Mouse (Mus musculus) cerebellum, adult 11 months (tissue): ENCODE results near the gene Rin2.

Experiments
- DNase-seq: peaks from one replicate; pipeline ENCODE4 v3.0.0; 2022

Rin2 gene

DNA sequence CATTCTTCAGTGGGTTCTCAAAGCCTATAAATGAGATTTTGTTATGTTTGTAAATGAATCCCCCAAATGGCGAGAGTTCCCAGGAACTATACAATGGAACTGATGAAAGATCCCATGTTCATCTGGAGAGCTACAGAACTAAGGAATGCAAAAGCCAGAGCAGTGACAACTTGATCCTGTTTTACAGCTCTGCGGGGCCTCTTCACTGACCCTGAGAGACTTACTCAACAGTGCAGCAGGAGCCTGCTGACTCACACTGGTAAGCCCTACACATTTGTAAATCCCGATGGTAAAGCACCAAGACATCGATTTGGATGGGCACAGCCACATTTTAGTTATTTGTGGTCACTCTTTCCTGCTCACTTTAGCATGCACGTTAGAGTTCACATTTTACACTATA is 62.2 kb downstream of the Rin2 start:
- DNase-seq: no peak

DNA sequence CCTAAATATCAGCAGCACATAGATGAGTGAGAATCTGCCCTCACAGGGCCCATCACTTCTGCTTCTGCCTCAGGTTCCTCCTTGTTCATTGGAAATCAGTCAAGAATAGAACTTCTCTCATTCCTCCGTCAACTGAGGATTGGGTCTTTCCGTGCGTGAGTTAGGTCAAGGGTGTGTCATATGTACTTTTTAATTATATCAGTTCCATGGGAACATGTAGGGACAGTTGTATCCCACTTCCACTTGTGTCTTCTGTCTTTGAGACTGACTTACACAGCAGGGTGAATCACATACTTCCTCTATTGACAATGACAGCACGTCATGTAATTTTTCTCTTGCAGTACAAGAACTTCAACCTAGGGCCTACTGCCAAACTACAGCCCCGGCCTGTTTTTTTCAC is 65.7 kb downstream of the Rin2 start:
- no peak for DNase-seq

DNA sequence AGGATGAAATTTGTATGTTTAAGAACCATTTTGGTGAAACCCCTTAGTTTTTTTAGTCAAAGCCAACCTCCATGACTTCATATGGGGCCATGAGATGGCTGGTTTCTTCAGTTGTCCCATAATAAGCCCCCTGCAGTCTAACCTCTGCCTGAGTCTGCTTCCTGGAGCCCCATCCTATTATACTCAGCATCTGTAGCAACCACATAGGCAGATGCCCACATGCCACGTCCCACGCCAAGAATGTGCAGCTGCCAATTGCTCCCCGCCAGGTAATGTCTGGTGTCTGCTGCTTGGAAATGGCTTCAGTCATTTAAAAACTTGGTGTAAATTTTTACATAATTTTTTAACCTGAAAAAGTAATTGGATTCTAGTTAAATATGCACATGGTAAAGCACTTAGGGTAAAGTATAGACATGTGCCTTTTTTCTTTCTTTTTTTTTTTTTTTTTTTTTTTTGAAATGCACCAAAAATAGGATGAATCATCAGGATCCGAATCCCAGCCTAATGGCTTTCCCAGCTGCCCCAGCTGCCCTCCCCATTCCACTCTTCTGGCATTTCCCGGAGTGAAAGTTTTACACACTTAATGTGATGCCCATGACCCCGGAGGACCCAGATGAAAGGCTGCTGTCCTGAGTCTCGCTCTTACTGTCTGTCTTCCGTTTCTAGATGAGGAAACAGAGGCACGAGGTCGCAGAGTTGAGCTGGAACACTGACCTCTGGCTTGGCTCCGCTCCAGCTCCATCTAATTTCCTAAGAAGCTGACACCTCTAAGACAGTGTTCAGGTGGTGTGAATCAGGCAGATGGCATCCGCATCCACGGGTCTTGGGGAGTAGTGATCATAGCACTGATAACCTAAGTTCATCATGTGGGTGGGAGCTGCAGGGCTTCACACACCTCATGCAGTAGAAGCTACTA is 68.0 kb downstream of the Rin2 start:
- no peak for DNase-seq

DNA sequence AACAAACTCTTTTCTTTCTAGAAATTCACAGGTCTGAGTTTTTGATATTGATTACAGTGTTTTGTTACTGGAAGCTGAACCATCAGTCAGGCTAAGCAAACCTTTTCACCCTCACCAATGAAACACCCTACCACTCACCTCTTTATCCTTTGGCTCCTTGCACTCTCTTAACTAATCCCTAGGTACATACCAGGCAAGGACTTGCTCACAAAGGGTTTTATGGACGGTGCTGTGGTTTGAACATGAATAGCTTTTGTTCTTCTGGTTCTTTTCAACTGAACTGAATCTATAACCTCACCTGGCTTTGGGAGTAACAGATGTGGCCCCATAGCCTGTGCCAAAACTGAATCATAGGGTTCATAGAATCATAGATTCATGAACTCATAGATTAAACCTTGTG is 71.4 kb downstream of the Rin2 start:
- no peak for DNase-seq

DNA sequence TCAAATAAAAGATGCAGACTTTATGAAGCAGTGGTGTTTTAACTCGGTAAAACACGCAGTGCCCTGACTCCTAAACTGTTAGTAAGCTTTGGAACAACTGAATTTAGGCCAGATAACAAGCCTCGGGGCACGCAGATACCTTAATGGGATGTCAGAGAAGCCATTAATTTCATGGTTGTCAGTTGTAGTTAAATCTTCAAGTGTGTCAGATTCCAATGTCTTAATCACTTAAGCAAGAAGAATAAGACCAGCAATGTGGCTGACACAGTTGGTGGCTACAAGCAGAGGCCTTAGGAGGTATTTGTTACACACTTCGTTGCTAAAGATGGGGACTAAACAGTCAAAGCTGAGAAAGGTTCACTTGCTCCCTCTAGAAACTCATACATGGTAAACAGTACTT is 74.6 kb downstream of the Rin2 start:
- no peak for DNase-seq

DNA sequence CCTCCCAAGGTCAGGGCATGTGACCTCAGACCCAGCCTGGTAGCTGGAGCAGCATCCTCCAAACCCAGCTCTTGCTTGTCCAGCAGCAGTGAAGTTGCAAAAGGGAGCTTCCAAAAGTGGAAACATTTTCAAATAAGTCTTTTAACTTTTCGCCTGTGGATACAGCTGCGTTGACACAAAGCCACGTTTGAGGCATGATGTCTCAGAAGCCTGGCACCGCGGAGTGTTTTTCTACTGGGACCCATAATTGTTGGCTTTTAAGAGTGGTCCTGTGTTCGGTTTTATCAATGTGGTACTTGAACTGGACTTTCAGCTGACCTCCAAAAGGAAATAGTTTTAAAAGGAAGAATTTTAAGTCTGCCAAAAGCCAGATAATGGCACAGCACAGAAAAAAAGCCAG is 77.6 kb downstream of the Rin2 start:
- DNase-seq: no peak

DNA sequence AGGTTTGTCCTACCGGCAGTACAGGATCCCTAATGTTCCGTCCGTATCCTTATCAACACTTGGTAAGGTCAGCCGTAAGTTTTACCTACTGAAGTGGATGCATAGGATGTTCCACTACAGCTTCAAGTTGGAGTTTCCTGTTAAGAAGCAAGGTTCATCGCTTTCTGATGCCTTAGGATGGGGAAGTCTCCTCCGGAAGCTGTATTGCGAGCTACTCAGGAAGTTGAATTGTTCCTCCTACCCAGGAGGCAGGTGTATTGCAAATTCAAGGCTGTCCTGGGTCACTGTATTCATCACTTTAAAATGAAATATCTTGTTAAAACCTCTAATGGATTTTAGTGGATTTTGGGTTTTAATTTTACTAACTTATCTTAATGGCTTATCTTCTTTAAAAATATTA is 79.0 kb downstream of the Rin2 start:
- DNase-seq: no peak

DNA sequence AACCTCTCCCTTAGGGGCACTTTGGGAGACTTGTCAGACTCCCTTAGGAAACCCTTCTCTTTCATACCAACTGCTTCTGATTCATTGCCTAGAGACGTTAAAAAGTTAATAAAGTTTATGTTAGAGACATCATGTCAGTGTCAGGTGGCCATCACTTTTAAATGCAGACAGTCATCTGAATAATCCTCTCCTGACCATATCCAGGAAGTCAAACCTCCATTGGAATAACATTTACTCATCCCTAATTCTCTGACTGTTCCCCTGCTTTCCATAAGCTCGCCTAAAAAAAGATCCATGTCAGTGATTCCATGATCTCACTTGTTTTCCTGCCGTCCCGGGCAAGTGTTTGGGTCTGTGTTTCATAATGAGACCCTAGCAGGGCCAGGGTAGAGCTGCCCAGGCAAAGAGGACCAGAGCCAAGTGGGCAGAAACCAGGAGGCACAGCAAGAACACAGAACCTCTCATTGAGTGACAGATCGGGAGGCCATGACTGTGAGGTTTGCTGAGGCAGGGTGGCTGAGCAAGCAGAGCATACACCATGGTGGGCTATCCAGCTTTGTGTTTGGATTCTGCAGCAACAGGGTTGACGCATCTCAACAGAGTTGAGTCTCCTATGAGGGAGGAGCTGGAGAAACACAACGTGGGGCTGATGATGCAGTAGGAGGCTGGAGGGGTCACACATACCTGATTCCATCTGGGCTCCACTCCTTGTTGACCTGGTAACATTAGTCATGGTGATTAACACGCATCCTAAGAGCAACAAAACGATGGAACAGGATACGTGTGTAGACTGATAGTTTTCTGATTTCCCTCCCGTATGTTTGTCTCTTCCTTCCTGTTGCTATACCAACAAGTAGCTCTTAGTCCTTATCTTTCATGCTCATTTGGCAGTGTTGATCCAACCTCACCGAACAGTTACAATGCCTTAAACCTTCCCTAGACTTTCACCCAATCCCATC is 81.1 kb downstream of the Rin2 start:
- no peak for DNase-seq

DNA sequence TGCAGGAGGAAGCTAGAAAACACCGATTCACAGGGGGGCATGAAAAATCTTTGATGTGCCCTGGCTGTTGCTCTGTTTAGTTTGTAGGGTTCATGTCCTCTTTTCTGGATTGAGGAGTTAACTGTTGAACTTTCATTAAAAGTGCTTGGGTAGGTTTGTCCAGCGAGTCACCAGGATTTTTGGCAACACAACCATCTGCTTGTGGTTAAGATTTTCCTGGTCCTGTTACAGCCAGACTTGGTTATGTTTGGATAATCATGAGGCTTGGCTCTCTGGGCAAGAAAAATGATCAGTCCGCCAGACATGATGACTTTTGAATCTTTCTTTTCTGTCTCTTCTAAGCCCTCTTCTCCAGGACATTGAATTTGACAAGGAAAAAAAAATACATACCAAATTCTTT is 85.1 kb downstream of the Rin2 start:
- DNase-seq: no peak

DNA sequence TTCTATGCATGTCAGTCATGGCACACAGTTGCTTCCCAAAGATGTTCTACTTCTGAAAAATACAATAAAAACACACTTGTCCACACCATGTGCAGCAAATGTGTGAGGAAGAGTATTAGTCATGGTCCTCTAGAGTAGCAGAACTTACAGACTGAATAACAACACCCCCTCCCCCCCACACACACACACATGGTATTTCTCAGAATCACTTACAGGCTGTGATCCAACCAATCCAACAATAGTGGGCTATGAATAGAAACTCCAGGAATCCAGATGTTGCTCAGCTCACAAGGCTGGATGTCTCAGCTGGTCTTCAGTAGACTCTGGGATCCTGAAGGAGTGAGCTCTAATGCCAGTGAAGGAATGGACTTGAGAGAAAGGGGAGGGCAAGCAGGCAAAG is 86.4 kb downstream of the Rin2 start:
- DNase-seq: no peak

DNA sequence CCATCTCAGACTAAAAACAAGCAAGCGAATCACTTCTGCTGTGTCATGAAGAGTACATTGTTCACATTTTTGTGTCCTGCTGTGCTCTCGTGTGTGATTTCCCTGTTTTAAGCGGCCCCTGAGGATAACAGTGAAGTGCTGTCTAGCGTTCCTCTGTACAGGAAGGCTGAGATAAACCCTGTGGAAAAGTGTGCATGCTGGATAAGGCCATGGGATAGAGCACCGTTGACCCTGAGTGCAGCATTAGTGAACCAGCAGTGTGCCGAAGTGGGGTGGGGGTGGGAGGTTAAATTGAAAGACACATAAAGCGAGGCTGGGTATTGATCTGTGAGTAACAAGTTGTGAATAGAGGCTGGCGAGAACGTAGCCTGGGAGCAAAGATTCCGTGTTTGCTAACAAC is 94.9 kb downstream of the Rin2 start:
- DNase-seq: no peak

DNA sequence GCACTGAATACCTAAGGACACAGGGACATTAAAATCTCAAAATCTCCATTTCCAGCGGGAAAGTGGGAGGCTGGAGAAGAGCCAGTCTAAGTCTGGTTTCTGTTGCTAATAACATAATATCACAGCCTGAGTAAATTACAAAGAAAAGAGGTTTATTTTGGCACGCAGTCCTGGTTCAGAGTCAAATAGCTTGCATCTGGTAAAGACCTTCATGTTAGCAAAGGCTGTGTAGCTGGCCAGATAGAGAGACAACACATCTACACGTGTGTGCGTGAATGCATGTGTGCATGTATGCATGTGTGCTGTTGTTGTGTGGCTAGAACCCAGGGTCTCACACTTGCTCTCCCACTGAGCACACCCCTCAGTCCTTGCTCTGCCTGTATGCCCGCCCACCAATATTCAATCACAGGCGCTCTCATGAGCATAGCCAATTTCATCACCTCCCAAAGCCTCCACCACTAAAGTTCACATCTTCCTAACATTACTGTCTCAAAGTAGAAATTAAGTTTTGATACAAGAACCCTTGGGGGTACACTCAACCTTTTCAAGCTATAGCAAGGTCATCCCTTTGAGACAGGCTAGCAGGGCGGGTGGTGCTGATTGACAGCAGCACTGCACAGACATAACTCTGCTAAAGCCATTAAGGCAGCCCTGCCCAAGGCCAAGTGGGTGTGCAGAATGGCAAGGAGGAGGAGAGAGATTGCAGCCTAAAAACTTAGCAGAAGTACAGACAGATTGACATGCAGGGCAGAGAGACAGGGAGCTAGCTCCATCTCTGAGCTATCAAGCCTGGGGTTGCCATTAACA is 95.9 kb downstream of the Rin2 start:
- DNase-seq: no peak

DNA sequence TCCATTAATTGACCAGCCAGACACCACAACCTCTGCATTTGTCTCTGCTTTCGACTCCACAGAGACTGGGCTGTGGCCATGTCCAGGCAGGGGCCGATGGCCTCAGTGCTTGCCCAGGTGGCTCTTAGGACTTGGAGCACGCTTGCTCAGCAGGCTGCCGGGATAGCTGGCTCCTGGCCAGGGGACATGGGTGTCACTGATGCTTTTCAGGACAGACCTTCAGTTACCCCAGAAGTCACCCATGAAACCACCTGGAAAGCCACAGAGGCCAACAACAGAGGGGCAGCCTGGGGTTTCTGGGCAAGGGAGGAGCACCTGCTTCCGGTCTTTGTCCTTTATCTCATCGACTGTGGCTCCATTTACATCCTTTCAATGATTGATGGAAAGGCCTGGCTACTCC is 108.2 kb downstream of the Rin2 start:
- no peak for DNase-seq

DNA sequence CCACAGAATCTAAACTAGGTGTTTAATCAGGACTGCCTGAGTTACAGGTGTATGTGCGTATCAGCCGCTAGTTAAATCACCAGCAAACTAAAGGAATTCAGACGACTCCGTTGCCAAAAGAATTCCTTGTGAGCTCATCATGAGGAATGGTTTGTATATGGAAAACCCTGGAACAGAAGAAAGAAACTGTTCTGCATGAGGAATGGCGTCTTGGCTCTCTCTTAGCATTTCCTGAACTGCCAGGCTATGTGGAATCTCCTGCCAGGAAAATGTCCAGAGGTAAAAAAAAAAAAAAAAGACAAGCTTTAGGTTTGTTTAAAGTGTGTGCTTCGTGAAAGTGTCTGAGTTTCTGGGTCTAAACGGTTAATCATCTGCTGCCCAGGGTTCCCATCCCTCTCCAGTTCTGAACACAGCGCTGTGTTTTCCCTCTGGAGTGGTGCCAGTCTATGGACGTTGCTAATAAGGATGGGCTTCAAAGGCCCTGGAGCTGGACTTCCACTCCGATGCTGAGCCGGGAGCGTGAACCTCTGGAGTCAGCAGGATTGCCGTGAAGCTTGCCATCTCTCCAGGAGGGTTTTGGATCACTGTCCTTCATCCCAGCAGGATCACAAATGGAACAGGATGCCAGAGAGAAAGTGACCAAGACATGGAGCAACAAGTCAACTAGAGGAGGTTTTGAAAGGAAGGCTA is 109.4 kb downstream of the Rin2 start:
- DNase-seq: no peak

DNA sequence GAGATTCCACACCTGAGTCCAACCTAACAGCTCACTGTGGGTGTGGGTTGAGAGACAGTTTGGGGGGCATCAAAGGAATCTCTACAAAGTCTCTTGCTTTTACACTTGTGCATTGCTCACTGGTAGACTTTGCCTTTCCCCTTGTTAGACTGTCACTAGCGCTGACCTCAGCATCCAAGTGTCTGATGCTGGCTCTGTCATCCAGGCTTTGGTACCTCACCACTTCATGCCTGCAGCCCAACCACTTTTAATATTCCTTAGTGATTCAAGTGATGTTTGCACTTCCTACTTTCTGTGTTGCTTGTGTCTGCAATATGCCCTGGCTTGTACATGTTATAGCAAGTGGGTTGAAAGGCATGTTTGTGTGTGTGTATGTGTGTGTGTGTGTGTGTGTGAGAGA is 109.9 kb downstream of the Rin2 start:
- DNase-seq: no peak

DNA sequence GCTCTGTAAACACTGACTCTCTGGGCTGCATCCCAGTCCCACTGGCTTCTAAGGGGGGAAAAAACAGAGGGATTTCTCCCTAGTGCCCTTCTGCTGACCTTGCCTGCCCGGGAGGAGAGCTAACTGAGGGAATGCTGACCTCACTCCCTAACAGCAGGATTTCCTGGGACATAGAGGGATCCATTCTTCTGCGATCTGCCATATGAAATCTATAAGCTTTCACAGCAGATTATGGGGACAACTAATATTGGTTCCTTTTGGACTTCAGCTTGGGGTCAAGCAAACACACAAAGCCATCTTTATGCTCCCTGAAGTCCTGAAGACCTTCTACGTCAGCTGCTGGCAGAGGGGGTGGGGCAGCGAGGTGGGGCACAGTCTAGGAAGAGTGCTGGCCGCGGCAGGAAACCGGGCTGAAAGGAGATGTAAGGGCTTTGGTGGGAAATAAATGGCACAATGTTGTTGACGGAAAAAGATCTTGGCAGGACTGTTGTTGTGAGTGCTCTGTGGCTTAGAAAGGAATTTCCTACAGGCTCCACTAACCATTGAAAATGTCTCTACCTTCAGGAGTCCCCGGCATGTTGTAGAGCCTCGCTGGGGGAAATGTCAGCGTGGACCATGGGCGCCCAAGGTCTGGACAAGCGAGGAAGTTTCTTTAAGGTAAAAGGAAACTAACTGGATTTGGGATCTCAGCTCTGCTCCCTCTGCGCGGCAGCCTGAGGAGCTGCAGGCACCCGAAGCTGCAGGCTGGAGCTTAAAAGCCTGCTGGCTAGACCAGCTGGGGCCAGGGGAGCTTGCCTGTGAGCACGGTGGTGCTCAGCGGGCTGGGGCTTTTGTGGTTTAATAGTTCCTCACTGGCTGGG is 111.0 kb downstream of the Rin2 start:
- no peak for DNase-seq

DNA sequence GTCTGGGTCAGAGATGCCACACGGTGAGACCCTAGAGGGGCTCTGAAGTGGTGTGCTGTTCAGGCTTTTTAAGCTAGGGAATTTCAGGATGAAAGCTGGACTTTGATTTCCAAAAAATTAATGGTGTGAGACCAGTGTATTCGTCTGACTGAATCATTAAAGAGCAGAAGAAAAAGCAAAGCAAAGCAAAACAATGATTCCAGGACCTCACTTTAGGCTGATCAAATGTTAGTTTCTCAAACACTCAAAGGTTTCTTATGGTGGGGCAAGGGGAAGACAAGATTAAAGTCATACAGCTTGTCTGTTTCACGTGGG is 111.6 kb downstream of the Rin2 start:
- DNase-seq: no peak

DNA sequence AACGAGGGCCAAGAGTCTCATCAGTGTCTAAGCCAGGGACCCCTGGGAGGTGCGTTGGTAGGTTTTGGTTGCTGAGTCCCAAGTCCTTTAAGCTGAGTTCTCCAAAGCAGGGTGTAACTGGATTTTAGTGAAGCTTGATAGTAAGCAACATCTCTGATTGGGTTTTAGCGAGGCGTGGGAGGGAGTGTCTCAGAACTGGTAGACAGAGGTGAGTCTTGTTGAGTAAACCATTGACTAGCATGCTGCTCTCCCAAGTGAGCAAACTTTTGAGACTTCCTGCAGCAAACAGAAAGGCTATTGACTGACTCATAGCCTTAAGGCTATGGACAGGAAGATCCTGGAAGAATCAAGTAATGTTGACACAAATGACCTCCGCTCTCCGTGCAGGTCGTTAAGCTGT is 112.5 kb downstream of the Rin2 start:
- no peak for DNase-seq

DNA sequence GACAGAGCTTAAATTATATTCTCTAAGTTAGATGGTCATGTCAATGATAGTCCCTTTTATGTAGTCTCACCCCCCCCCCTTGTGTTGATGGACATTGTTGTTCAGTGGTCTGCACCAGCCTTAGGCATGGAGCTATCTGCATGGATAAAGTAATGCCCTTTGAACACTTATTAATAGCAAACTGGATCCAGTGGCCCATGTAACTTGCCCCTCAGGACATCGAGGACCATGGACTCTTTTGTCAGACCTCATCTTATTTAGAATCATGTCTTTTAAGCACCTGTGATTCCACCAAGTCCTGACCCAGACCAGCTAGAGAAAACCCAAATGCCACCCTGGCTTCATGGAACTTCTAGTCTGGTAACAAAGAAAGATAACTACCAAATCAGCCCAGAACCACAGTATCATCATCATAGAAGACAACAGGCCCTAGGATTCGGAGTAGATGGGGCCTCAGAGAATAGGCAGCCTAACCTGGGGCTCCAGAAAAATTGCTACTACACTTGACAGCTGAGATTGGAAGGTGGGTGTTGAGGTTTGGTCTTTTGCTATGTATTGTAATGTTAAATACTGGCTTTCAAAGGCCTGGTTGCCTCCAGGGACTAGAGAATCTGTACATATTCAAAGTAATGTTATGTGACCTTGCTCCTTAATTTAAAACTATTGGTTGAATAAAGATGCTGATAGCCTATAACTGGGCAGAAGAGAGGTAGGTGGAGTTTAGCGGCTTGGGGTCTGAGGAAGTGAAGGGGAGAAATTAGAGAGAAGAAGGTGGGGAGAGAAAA is 113.7 kb downstream of the Rin2 start:
- DNase-seq: no peak

DNA sequence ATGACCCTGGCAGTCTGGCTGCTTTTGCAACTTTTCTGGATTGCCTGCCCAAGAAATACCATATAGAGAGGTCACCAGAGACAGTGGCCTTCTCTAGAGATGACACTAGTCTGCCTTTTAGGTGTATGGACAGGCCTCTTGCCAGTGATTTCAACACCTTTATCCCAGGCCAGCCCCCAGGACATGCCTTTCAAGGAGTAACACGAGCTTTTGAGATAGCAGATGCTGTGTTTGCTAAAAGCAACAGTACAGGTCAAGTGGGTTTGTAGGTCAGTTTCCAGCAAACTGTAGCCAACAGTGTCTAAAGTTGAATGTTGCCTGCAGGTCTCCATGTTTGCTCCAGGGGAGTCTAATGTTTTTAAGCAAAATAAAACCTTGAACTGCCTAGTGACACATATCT is 118.7 kb downstream of the Rin2 start:
- no peak for DNase-seq
